Mouse (Mus musculus) retina, adult 2 months (tissue): ENCODE measurements at regions not wholly inside any gene's neighbourhood (a gene's known extent, or its start where the extent isn't known, plus 50 kb on each side); places are given as distances from the start of the nearest gene placed in this dataset.
"Not testable (repeated sequence)": the region's sequence is repeated elsewhere in the genome, so short reads cannot be mapped to it uniquely, and the experiment has no call there.

Experiments used
- DNase-seq: peaks from one replicate; pipeline ENCODE4 v3.0.0-alpha.2; 2012; ENCODE audit warnings: low read depth, low spot score

- no peak for DNase-seq
Measured at GRCm38 (mm10) chr13:111860931-111861330, 52.1 kb upstream of the Map3k1 start.

GRCm38 (mm10) chr13:111862316-111862715, 53.5 kb upstream of the Map3k1 start:
- no peak for DNase-seq

- no peak for DNase-seq
Measured at GRCm38 (mm10) chr13:111865956-111866355, 57.2 kb upstream of the Map3k1 start.

- no peak for DNase-seq
Measured at GRCm38 (mm10) chr13:111867261-111867660, 58.5 kb upstream of the Map3k1 start.

GRCm38 (mm10) chr13:111867763-111868725, 59.3 kb upstream of the Map3k1 start:
- DNase-seq, result no peak

- no peak for DNase-seq
Measured at GRCm38 (mm10) chr13:111868947-111869346, 60.2 kb upstream of the Map3k1 start.

GRCm38 (mm10) chr13:111869771-111870437, 61.1 kb upstream of the Map3k1 start:
- no peak for DNase-seq

GRCm38 (mm10) chr13:111870505-111870904, 61.7 kb upstream of the Map3k1 start:
- no peak for DNase-seq

GRCm38 (mm10) chr13:111871672-111872410, 63.0 kb upstream of the Map3k1 start:
- no peak for DNase-seq

GRCm38 (mm10) chr13:111874330-111874729, 65.5 kb upstream of the Map3k1 start:
- DNase-seq, result no peak

GRCm38 (mm10) chr13:111876404-111876803, 67.6 kb upstream of the Map3k1 start:
- no peak for DNase-seq

- no peak for DNase-seq
Measured at GRCm38 (mm10) chr13:111876847-111877246, 68.1 kb upstream of the Map3k1 start.

GRCm38 (mm10) chr13:111883768-111884566, 75.2 kb upstream of the Map3k1 start:
- not testable (repeated sequence) for DNase-seq

- no peak for DNase-seq
Measured at GRCm38 (mm10) chr13:111890792-111891191, 82.0 kb upstream of the Map3k1 start.

GRCm38 (mm10) chr13:111892141-111892540, 83.3 kb upstream of the Map3k1 start:
- no peak for DNase-seq

GRCm38 (mm10) chr13:111893221-111893713, 84.5 kb upstream of the Map3k1 start:
- no peak for DNase-seq

GRCm38 (mm10) chr13:111894804-111895478, 86.1 kb upstream of the Map3k1 start:
- DNase-seq, result no peak

GRCm38 (mm10) chr13:111896279-111896678, 87.5 kb upstream of the Map3k1 start:
- DNase-seq, result no peak

GRCm38 (mm10) chr13:111903361-111903760, 94.6 kb upstream of the Map3k1 start:
- DNase-seq, result no peak

- no peak for DNase-seq
Measured at GRCm38 (mm10) chr13:111903931-111904330, 95.1 kb upstream of the Map3k1 start.
